Mouse (Mus musculus): ENCODE data around the gene Cdkl3. TPM values are rescaled to one million over a fixed set of nuclear protein-coding genes. Genes with fewer than 3 reads are reported as not detected.

Cdkl3 gene
- polyA plus RNA-seq, 1 experiment from 2014 or later: 30.3 TPM

DNA sequence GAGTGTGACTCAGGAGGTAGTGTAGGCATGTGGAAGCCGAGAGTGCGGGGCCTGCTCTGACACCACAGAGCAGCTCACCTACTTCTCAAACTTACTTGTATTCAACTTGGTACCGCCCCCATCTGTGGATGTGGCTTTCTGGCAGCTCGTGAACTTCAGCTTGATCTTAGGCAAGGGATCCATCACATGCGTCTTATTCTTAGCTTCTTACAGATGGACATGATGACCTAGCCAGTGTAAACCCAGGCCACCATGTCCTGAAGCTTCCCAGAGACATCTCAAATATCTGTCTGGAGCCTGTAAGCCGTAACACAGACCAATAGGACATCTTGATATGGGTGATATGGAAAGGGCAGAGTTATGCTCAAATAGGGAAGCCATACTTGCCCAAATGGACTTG lies 32.4 kb upstream of the Cdkl3 start:
- H3K9me3 ChIP-seq: no peaks in the 10 kb centered on the region

DNA sequence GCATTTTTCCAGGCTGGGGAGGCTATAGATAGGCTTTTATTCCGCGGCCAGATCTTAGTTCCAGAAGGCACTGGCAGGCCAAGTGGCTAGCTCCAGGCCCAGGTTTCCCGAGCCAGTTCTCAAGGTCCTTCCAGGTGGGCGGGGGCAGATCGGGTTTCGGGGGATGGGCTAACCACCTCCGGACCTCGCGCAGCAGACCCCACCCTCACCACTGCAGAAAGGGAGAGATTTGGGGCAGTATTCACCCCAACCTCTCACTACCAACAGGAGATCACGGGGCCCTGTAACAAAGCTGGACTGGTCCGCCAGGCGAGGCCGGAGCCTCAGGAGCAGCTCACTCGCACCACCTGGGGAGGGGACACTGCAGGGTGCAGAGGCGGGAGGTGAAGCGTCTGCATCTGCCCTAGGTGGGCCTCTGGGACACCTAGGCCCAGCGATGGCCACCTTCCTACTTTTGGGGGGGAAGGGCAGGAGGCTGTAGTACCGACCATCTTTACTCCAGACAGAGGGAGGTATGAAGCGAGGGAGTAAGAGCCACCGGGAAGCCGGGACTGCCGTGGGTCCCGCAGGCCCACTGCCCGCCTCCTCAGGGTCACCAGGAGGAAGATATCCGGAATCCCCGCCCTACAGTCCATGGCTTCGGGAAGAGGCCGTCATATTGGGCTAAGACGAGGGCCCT lies 4.3 kb upstream of the Cdkl3 start:
- Histone ChIP-seq H3K27me3 (replicated peaks) (no peaks in the 10 kb centered on the region), H3K27ac (peak overlapping the region; percentile 98), H3K4me2 (peak overlapping the region; percentile 77), H3K9me3 (no peaks in the 10 kb centered on the region), H3K4me3 (peak overlapping the region; percentile 91), H3K36me3 (replicated peaks) (peaks cover 23% of the 10 kb centered on the region; the same call in 1 of the 2 replicates), H3K4me1 (peaks cover 44% of the 10 kb centered on the region), H3K9ac (peak overlapping the region; percentile 96)
- ATAC-seq (replicated peaks): peak; percentile 38
- under 1% methylated on average over 29 of the region's 29 CpGs for WGBS

More for the DNA sequence above, 32.4 kb upstream of the Cdkl3 start:
- 96% methylated on average over 6 of the region's 6 CpGs for WGBS
- H3K36me3 ChIP-seq (replicated peaks): peaks cover 38% of the 10 kb centered on the region
- no peak for ATAC-seq (replicated peaks)
- no peaks in the 10 kb centered on the region for H3K27me3 ChIP-seq (replicated peaks)
- H3K4me3 ChIP-seq: no peak overlapping the region
- no peak overlapping the region for H3K4me2 ChIP-seq
- no peak overlapping the region for H3K9ac ChIP-seq
- no peak overlapping the region for H3K27ac ChIP-seq
- peaks cover 18% of the 10 kb centered on the region for H3K4me1 ChIP-seq

DNA sequence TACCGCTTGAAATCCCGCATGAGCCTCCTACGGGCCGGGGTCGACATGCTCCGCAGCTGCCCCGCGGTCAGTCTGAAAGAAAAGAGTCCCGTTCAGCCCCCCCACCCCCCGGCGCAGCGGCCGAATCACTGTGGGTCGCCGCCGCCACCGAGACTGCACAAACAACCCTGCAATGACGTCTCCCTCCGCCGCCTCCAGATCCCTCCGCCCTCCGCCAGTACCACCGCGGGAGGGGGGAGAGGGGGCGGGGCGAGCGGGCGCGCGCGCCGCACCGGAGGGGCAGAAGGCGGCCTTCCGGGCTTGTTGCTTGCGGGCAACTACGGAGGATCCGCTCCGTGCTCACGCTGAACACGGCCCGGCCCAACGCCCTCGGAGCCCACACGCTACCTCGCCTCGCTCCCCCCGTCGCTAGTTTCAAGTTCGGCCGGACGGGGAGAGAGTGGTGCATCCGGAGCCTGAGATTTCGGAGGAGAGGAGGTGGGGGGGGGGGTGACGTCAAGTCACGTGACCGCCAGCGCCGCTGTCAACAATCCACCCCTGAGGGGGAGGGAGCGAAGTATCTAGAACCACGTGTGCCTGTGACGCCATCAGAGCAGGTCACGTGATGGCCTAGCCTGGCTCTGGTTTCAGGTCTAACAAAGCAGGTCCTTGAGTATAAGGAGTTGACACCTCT lies 3.6 kb upstream of the Cdkl3 start, which contains the start of gene Ube2b:
Gene Ube2b (minus strand): TSS at position 473 of the 673 bp plus-strand sequence.
- peak; percentile 77 for ATAC-seq (replicated peaks)
- peaks cover 49% of the 10 kb centered on the region for H3K4me1 ChIP-seq

DNA sequence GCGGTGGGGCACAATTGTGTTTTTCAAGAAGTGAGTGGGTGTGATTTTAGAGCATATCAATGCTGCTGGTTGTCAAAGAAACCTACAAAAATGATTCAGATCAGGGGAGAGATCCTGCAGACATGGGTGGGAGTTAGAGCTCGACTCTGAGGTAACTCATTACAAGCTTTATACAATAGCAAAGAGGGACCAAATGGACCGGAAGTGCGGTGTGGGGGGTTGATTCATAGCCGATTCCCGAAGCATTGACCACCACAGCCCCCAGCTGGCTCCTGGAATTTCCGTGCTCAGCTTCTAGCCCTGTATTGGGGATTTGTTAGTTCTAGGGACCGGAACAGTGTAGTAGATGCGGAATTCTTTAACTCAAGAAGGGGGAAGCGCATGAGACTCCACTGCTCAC lies 2.7 kb upstream of the Cdkl3 start:
- 77% methylated on average over 10 of the region's 10 CpGs for WGBS

More for the DNA sequence above, 3.6 kb upstream of the Cdkl3 start, which contains the start of gene Ube2b:
- Histone ChIP-seq H3K9ac (peak within 1 kb of the TSS; percentile 96), H3K4me3 (peak within 1 kb of the TSS; percentile 91), H3K36me3 (replicated peaks) (peaks cover 20% of the 10 kb centered on the region; the same call in 1 of the 2 replicates), H3K27me3 (replicated peaks) (no peaks in the 10 kb centered on the region), H3K27ac (peak within 1 kb of the TSS; percentile 98), H3K4me2 (peak within 1 kb of the TSS; percentile 77), H3K9me3 (no peaks in the 10 kb centered on the region)
- WGBS: under 1% methylated on average over 62 of the region's 63 CpGs

DNA sequence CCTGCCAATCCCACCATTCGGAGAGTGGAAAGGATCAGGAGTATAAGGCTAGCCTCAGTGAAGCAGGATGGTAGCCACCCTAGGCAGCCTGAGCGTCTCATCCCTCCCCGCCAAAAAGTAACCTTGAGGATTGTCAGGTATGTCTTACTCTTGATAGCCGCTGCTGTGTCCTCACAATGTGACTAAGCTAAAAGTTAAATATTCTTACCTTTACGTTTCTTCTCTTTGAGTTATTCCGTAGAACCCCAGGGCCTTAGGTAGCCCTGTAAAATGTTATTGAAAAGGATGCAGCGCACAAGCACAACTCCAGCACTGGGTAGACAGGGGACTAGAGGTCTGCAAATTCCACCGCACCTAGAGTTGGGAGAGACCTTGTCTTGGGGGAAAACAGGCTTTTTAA lies 2.2 kb upstream of the Cdkl3 start:
- Histone ChIP-seq H3K36me3 (replicated peaks) (peaks cover 7% of the 10 kb centered on the region; the same call in 1 of the 2 replicates), H3K4me2 (no peak overlapping the region), H3K9ac (no peak overlapping the region), H3K9me3 (no peaks in the 10 kb centered on the region), H3K4me3 (no peak overlapping the region), H3K4me1 (peaks cover 55% of the 10 kb centered on the region), H3K27ac (no peak overlapping the region), H3K27me3 (replicated peaks) (no peaks in the 10 kb centered on the region)
- 94% methylated on average over 8 of the region's 8 CpGs for WGBS
- ATAC-seq (replicated peaks): no peak

More for the DNA sequence above, 2.7 kb upstream of the Cdkl3 start:
- no peak for ATAC-seq (replicated peaks)
- H3K27ac ChIP-seq: peak overlapping the region; percentile 98
- peak overlapping the region; percentile 91 for H3K4me3 ChIP-seq
- H3K9me3 ChIP-seq: no peaks in the 10 kb centered on the region
- H3K4me2 ChIP-seq: peak overlapping the region; percentile 47
- H3K27me3 ChIP-seq (replicated peaks): no peaks in the 10 kb centered on the region
- H3K9ac ChIP-seq: peak overlapping the region; percentile 2; the same call in 1 of the 2 replicates
- peaks cover 11% of the 10 kb centered on the region; the same call in 1 of the 2 replicates for H3K36me3 ChIP-seq (replicated peaks)
- peaks cover 58% of the 10 kb centered on the region for H3K4me1 ChIP-seq

DNA sequence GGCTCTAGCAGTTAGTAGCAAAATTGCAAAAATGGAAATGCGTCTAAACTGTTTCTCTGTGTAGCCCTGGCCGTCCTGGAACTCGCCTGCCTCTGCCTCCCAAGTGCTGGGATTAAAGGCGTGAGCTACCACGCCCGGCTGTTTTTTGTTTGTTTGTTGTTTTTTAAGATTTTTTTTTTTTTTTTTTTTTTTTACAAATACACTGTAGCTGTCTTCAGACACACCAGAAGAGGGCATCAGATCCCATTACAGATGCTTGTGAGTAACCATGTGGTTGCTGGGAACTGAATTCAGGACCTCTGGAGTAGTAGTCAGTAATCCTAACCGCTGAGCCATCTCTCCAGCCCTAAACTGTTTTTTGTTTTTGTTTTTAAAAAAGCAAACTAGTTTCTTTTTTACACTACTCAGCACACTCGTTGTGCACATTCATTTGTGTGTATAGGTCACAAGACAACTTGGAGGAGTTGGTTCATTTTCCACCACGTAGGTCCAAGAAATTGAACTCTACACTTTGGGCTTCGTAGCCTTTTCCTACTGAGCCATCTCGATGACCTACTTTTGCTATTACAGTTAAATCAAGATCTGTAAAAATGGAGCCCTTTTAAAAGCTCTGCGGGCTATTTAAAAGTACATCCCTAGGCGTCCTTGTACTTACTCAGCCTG lies 1.0 kb upstream of the Cdkl3 start:
- no peak for ATAC-seq (replicated peaks)
- H3K36me3 ChIP-seq (replicated peaks): no peaks in the 10 kb centered on the region
- H3K4me3 ChIP-seq: peak overlapping the region; percentile 87
- no peak overlapping the region for H3K9ac ChIP-seq
- H3K27ac ChIP-seq: peak overlapping the region; percentile 93
- no peaks in the 10 kb centered on the region for H3K27me3 ChIP-seq (replicated peaks)
- H3K9me3 ChIP-seq: no peaks in the 10 kb centered on the region
- peak overlapping the region; percentile 71 for H3K4me2 ChIP-seq
- H3K4me1 ChIP-seq: peaks cover 43% of the 10 kb centered on the region
- WGBS: 79% methylated on average over 13 of the region's 13 CpGs

DNA sequence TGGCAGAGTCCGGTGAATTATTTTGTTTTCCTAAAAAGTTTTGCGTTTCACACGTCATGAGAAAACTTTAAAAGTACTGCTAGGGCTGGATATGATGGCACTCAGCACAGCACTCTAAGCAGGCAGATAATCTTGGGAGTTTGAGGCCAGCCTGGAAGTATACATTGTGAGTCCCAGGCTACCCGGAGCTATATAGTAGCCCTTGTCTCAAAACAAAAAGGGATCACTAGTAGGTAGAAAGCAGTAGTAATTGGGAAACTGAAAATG lies 583 bp upstream of the Cdkl3 start:
- Histone ChIP-seq H3K4me3 (peak overlapping the region; percentile 87), H3K4me2 (peak overlapping the region; percentile 71), H3K9me3 (no peaks in the 10 kb centered on the region), H3K27ac (peak overlapping the region; percentile 93), H3K27me3 (replicated peaks) (no peaks in the 10 kb centered on the region), H3K4me1 (peaks cover 39% of the 10 kb centered on the region), H3K36me3 (replicated peaks) (0 out of 2 replicates have a peak, but pooled peaks cover 3% of the 10 kb centered on the region), H3K9ac (peak overlapping the region; percentile 92)
- 23% methylated on average over 4 of the region's 4 CpGs for WGBS
- ATAC-seq (replicated peaks): no peak

DNA sequence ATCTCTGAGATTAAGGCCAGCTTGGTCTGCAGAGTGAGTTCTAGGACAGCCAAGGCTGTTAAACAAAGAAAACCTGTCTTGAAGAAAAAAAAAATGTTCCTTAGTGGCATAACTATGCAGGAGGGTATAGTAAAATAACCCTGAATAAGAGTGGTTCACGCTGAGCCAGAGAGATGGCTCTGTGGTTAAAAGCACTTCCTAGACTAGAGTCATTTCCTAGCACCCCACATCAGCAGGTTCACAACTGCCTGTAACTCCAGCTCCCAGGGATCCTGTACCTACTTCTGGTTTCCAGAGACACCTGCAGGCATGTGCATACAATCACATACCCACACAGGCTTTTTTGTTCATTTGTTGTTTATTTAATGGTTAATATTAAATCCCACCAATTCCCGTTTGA lies 1.6 kb downstream of the Cdkl3 start:
- Histone ChIP-seq H3K9me3 (no peaks in the 10 kb centered on the region), H3K4me1 (peaks cover 29% of the 10 kb centered on the region), H3K4me3 (peak overlapping the region; percentile 12; the same call in 1 of the 2 replicates), H3K36me3 (replicated peaks) (0 out of 2 replicates have a peak, but pooled peaks cover 4% of the 10 kb centered on the region), H3K27me3 (replicated peaks) (no peaks in the 10 kb centered on the region), H3K9ac (no peak overlapping the region), H3K27ac (no peak overlapping the region), H3K4me2 (peak overlapping the region; percentile 24; the same call in 1 of the 2 replicates)
- no peak for ATAC-seq (replicated peaks)
- 78% methylated on average over 2 of the region's 2 CpGs for WGBS

DNA sequence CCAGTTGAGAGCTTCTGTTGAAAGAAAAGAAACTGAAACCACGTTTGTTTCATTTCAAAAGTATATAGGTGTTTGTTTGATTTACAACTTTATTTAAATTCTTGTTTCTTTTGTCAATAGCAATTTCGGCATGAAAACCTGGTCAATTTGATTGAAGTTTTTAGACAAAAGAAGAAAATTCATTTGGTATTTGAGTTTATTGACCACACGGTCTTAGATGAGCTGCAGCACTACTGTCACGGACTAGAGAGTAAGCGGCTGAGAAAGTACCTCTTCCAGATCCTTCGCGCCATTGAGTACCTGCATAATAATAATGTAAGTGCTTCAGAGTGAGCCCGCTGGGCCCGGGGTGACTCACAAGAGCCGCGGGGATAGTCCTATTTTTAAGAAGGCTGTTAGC lies 7.0 kb downstream of the Cdkl3 start:
- Histone ChIP-seq H3K27ac (no peak overlapping the region), H3K36me3 (replicated peaks) (0 out of 2 replicates have a peak, but pooled peaks cover 4% of the 10 kb centered on the region), H3K4me1 (peaks cover 4% of the 10 kb centered on the region), H3K4me2 (no peak overlapping the region), H3K9ac (no peak overlapping the region), H3K27me3 (replicated peaks) (no peaks in the 10 kb centered on the region), H3K4me3 (no peak overlapping the region), H3K9me3 (no peaks in the 10 kb centered on the region)
- ATAC-seq (replicated peaks): no peak
- 86% methylated on average over 11 of the region's 11 CpGs for WGBS

DNA sequence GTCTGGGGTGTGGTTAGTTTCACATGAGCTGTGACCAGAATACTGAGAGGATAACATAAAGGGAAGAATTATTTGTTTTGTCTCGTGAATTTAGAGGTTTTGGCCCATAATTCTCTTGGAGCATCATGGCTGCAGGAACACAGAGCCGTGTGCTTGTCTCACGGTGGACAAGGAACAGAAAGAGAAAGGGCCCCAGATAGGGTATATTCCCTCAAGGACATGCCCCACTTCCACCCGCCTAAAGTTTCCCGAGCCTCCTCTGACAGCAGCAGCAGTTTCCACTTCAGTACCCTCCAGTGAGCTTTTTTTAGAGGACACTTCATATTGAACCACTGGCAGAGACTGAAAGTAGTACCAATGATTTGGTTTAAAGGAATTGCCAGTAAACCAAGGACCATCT lies 7.5 kb downstream of the Cdkl3 start:
- Histone ChIP-seq H3K9ac (no peak overlapping the region), H3K27me3 (replicated peaks) (no peaks in the 10 kb centered on the region), H3K36me3 (replicated peaks) (0 out of 2 replicates have a peak, but pooled peaks cover 4% of the 10 kb centered on the region), H3K4me2 (no peak overlapping the region), H3K27ac (no peak overlapping the region), H3K9me3 (no peaks in the 10 kb centered on the region), H3K4me3 (no peak overlapping the region), H3K4me1 (no peaks in the 10 kb centered on the region)
- no peak for ATAC-seq (replicated peaks)
- WGBS: 76% methylated on average over 5 of the region's 5 CpGs

DNA sequence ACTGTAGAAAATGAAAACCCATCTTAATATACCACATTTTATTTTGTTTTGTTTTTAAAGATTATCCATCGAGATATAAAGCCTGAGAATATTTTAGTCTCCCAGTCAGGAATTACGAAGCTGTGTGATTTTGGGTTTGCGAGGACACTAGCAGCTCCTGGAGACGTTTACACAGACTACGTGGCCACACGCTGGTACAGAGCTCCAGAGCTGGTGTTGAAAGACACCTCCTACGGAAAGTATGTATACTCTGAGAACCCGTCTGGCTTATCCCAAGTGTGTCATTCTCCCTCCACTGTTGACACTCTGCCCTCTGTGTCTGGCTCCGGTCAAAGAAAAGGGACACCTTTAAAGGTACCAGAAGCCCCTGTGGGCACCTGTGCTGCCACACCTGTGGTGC lies 14.2 kb downstream of the Cdkl3 start:
- Histone ChIP-seq H3K36me3 (replicated peaks) (no peaks in the 10 kb centered on the region), H3K9me3 (no peaks in the 10 kb centered on the region), H3K9ac (no peak overlapping the region), H3K4me3 (no peak overlapping the region), H3K4me2 (no peak overlapping the region), H3K4me1 (no peaks in the 10 kb centered on the region), H3K27ac (no peak overlapping the region), H3K27me3 (replicated peaks) (no peaks in the 10 kb centered on the region)
- ATAC-seq (replicated peaks): no peak
- 90% methylated on average over 9 of the region's 9 CpGs for WGBS

DNA sequence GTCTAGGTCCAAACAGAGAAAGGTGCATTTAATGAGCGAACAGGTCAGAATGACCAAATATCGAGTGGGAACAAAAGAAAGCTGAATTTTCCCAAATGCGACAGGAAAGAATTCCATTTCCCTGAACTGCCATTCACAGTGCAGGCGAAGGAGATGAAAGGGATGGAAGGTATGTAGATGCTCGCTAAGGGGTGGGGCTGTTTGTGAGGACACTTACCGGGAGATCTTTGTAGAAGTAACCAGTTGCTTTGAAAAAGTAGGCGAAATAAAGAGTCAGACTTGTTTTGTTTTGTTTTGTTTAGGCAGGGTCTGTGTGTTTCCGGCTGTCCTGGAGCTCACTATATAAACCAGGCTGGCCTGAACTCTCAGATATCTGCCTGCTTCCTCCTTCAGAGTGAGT lies 28.3 kb downstream of the Cdkl3 start:
- Histone ChIP-seq H3K27ac (no peak overlapping the region), H3K4me3 (no peak overlapping the region), H3K4me2 (no peak overlapping the region), H3K36me3 (replicated peaks) (peaks cover 6% of the 10 kb centered on the region), H3K4me1 (no peaks in the 10 kb centered on the region), H3K27me3 (replicated peaks) (no peaks in the 10 kb centered on the region), H3K9me3 (no peaks in the 10 kb centered on the region), H3K9ac (no peak overlapping the region)
- 83% methylated on average over 8 of the region's 8 CpGs for WGBS
- ATAC-seq (replicated peaks): no peak
